Mouse (Mus musculus) liver, adult 2 months (tissue): ENCODE data around the gene Dtd1.

ENCODE experiments used
- CTCF ChIP-seq: fragments of 200-500 bp; IDR thresholded peaks from 2 replicates; pipeline ENCODE4 v1.5.1; 2011; ENCODE audit warnings: low read depth, low read length, control low read depth
- POLR2A ChIP-seq: fragments of 200-500 bp; IDR thresholded peaks from 2 replicates; pipeline ENCODE4 v1.6.1; 2011; ENCODE audit warnings: low read length, control low read depth; ENCODE audit not compliant: insufficient read depth; ENCODE audit errors: extremely low read depth

- TF ChIP-seq CTCF (no peak), POLR2A (no peak)
Observed at GRCm38 (mm10) chr2:144781871-144782270, 182.2 kb downstream of the Dtd1 start.
